Mouse (Mus musculus): Measurements from ENCODE around the gene Sbf2. TPM values are rescaled to one million over a fixed set of nuclear protein-coding genes. Genes with fewer than 3 reads are reported as not detected.
A peak's percentile ranks its signal among the peaks of the same experiment; 100 is the strongest.
"Not testable (repeated sequence)": the region's sequence is repeated elsewhere in the genome, so short reads cannot be mapped to it uniquely, and the experiment has no call there.

Gene Sbf2
- polyA plus RNA-seq, 1 experiment from 2014 or later, result 30.8 TPM

- Histone ChIP-seq H3K27me3 (no peaks in the 10 kb centered on the region), H3K27ac (no peak overlapping the region), H3K9me3 (replicated peaks) (no peaks in the 10 kb centered on the region), H3K36me3 (no peaks in the 10 kb centered on the region), H3K9ac (no peak overlapping the region), H3K4me1 (replicated peaks) (no peaks in the 10 kb centered on the region), H3K4me3 (no peak overlapping the region), H3K4me2 (no peak overlapping the region)
- no peak for ATAC-seq (replicated peaks; ENCODE audit: insufficient number of reproducible peaks, insufficient read depth, low FRiP score, low read depth)
- 67% methylated on average over 1 of the region's 1 CpGs for WGBS
Measured at GRCm38 (mm10) chr7:110498653-110499052, 116.1 kb downstream of the Sbf2 start.

- Histone ChIP-seq H3K27me3 (no peaks in the 10 kb centered on the region), H3K36me3 (no peaks in the 10 kb centered on the region), H3K27ac (no peak overlapping the region), H3K9ac (no peak overlapping the region), H3K4me3 (no peak overlapping the region), H3K4me1 (replicated peaks) (no peaks in the 10 kb centered on the region), H3K9me3 (replicated peaks) (no peaks in the 10 kb centered on the region), H3K4me2 (no peak overlapping the region)
- 77% methylated on average over 5 of the region's 5 CpGs for WGBS
- no peak for ATAC-seq (replicated peaks; ENCODE audit: insufficient number of reproducible peaks, insufficient read depth, low FRiP score, low read depth)
Measured at GRCm38 (mm10) chr7:110491038-110491437, 123.7 kb downstream of the Sbf2 start.

DNA sequence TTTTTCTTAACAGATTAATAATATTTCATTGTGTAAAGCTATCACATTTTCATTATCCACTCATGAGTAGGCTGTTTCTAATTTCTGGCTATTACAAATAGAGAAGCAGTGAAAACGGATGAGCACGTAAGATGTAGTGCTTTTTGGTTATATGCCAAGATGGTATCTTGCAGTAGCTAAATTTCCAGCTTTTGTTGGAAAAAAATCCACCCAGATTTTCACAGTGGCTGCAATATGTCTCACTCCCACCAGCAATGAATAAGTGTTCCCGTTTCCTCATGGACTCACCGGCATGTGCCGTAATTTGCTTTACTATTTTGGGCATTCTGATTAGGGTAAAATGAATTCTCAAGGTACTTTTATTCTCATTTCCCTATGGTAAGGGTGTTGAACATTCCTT is 129.7 kb downstream of the Sbf2 start:
- Histone ChIP-seq H3K27me3 (no peaks in the 10 kb centered on the region), H3K4me2 (no peak overlapping the region), H3K9ac (no peak overlapping the region), H3K4me1 (replicated peaks) (no peaks in the 10 kb centered on the region), H3K9me3 (replicated peaks) (no peaks in the 10 kb centered on the region), H3K36me3 (no peaks in the 10 kb centered on the region), H3K4me3 (no peak overlapping the region), H3K27ac (no peak overlapping the region)
- 69% methylated on average over 5 of the region's 5 CpGs for WGBS
- no peak for ATAC-seq (replicated peaks; ENCODE audit: insufficient number of reproducible peaks, insufficient read depth, low FRiP score, low read depth)

DNA sequence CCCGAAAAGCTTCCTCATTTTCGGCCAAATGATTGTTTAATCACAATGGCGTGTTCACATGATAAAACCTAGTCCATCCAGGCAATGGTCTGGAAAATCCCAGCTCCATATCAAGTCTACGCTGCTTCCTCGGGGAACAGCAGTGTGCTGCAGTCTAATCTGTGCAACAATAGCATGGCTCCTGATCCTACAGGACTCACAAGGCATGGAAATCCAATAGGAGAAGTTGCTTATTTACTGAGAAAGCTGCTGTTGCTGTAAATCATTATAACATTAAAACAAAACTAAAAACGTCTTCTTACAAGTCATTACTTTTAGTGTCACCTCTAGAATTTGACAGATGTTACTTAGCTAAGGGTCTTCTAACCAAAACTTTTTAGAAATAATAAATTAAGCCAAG is 143.7 kb downstream of the Sbf2 start:
- no peak for ATAC-seq (replicated peaks; ENCODE audit: insufficient number of reproducible peaks, insufficient read depth, low FRiP score, low read depth)
- H3K9ac ChIP-seq, result no peak overlapping the region
- 57% methylated on average over 6 of the region's 6 CpGs for WGBS
- H3K4me1 ChIP-seq (replicated peaks), result no peaks in the 10 kb centered on the region
- H3K9me3 ChIP-seq (replicated peaks), result no peaks in the 10 kb centered on the region
- H3K27me3 ChIP-seq, result no peaks in the 10 kb centered on the region
- no peak overlapping the region for H3K4me2 ChIP-seq
- H3K4me3 ChIP-seq, result no peak overlapping the region
- H3K27ac ChIP-seq, result no peak overlapping the region
- no peaks in the 10 kb centered on the region for H3K36me3 ChIP-seq

GRCm38 (mm10) chr7:110463471-110463870 is 151.3 kb downstream of the Sbf2 start:
- Histone ChIP-seq H3K36me3 (0 out of 2 replicates have a peak, but pooled peaks cover 3% of the 10 kb centered on the region), H3K4me3 (no peak overlapping the region), H3K9me3 (replicated peaks) (no peaks in the 10 kb centered on the region), H3K27me3 (no peaks in the 10 kb centered on the region), H3K4me1 (replicated peaks) (no peaks in the 10 kb centered on the region), H3K27ac (no peak overlapping the region), H3K9ac (no peak overlapping the region), H3K4me2 (no peak overlapping the region)
- 83% methylated on average over 5 of the region's 5 CpGs for WGBS
- no peak for ATAC-seq (replicated peaks; ENCODE audit: insufficient number of reproducible peaks, insufficient read depth, low FRiP score, low read depth)

DNA sequence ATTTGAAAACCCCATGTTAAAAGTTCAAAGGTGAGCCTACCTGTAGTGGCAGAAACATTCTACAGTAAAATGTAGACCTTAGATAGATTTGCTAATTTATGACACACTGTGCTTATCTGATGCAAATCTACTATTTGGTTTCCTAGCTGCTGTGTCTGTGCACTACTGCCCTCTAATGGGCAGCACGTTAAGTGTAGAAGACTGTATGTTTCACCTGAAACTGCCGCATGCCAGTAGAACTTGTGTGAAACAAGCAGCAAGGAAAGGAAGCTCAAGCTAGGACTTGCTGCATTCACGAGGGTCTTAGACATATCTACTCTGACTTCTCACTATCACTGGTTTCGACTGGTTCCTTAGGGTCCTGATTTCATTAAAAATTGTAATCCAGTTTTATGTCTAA is 182.4 kb downstream of the Sbf2 start:
- no peak overlapping the region for H3K27ac ChIP-seq
- H3K27me3 ChIP-seq, result no peaks in the 10 kb centered on the region
- H3K9me3 ChIP-seq (replicated peaks), result no peaks in the 10 kb centered on the region
- no peak for ATAC-seq (replicated peaks; ENCODE audit: insufficient number of reproducible peaks, insufficient read depth, low FRiP score, low read depth)
- H3K4me3 ChIP-seq, result no peak overlapping the region
- H3K4me2 ChIP-seq, result no peak overlapping the region
- 0 out of 2 replicates have a peak, but pooled peaks cover 2% of the 10 kb centered on the region for H3K4me1 ChIP-seq (replicated peaks)
- 16% methylated on average over 4 of the region's 4 CpGs for WGBS
- H3K36me3 ChIP-seq, result peaks cover 8% of the 10 kb centered on the region
- H3K9ac ChIP-seq, result no peak overlapping the region

DNA sequence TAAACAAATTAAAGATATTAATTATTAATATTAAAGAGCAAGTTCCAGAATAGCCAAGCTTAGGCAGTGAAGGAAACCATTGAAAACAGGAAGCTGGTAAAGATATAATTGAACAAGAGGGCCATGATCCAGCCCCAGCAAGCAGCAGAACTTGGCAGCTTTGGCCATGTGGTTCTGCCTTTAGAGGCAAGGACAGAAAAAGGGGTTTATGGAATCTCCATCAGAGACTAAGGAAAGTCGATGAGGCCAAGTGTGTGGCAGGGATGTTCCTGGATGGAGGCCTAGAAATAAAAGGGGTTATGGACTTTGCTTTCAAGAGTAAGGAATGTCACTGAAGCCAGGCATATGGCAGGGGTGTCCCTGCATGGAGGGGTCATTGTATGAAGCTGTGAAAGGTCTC is 198.4 kb downstream of the Sbf2 start:
- 40% methylated on average over 1 of the region's 1 CpGs for WGBS
- Histone ChIP-seq H3K27me3 (no peaks in the 10 kb centered on the region), H3K9ac (no peak overlapping the region), H3K4me2 (no peak overlapping the region), H3K4me1 (replicated peaks) (peaks cover 8% of the 10 kb centered on the region; the same call in 1 of the 2 replicates), H3K4me3 (no peak overlapping the region), H3K9me3 (replicated peaks) (no peaks in the 10 kb centered on the region), H3K36me3 (peaks cover 20% of the 10 kb centered on the region; the same call in 1 of the 2 replicates), H3K27ac (0 out of 2 replicates have a peak overlapping the region, but pooled peaks have one; percentile 1)
- ATAC-seq (replicated peaks; ENCODE audit: insufficient number of reproducible peaks, insufficient read depth, low FRiP score, low read depth), result no peak

- 89% methylated on average over 5 of the region's 5 CpGs for WGBS
- H3K4me1 ChIP-seq (replicated peaks), result peaks cover 8% of the 10 kb centered on the region; the same call in 1 of the 2 replicates
- no peak overlapping the region for H3K4me2 ChIP-seq
- H3K36me3 ChIP-seq, result peaks cover 16% of the 10 kb centered on the region; the same call in 1 of the 2 replicates
- ATAC-seq (replicated peaks; ENCODE audit: insufficient number of reproducible peaks, insufficient read depth, low FRiP score, low read depth), result no peak
- H3K27me3 ChIP-seq, result no peaks in the 10 kb centered on the region
- H3K9ac ChIP-seq, result no peak overlapping the region
- H3K4me3 ChIP-seq, result no peak overlapping the region
- H3K27ac ChIP-seq, result no peak overlapping the region
- H3K9me3 ChIP-seq (replicated peaks), result no peaks in the 10 kb centered on the region
Measured at GRCm38 (mm10) chr7:110414276-110414675, 200.4 kb downstream of the Sbf2 start.

DNA sequence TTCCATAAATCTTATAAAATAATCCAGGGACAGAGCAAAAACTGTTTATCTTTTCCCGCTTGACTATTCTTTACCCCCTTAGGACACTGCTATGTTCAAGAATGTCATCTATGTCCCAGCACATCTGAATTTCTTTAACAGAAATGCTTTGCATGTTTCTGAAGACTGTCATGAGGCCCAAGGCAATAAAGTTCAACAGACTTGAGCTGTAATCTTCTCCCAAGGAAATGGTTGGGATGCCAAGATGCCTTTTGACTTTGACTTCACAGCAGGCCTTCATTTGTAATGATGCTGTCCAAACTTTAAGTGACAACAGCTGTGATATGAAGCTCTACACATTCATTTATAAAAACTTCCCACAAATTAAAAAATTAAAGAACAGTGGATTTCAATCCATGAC is 212.6 kb downstream of the Sbf2 start:
- WGBS, result 69% methylated on average over 1 of the region's 1 CpGs

DNA sequence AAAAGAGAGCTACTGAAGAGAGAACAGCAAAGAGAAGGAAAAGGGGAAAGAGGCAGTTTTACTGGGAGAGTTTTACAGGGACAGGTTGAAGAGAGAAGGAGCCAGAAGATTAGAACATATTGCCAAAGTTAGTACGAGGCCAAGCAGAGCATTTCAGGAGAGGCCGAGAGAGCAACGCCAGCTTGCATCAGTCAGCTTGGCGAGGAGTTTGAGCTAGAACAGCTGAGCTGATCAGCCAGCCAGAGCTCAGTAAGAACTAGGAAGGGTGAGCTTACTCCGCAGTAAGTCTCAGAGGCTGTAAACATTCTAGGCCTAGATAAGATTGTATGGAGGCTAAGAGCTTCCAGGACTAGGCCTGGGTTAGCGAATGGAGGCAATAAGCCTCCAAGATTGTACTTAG is 222.1 kb downstream of the Sbf2 start:
- Histone ChIP-seq H3K27ac (no peak overlapping the region), H3K9me3 (replicated peaks) (no peaks in the 10 kb centered on the region)
- WGBS, result 62% methylated on average over 6 of the region's 6 CpGs

More for the DNA sequence above, 212.6 kb downstream of the Sbf2 start:
- Histone ChIP-seq H3K4me1 (replicated peaks) (no peaks in the 10 kb centered on the region), H3K36me3 (peaks cover 17% of the 10 kb centered on the region), H3K27me3 (no peaks in the 10 kb centered on the region), H3K9ac (no peak overlapping the region), H3K4me3 (no peak overlapping the region), H3K27ac (no peak overlapping the region), H3K9me3 (replicated peaks) (no peaks in the 10 kb centered on the region), H3K4me2 (no peak overlapping the region)
- ATAC-seq (replicated peaks; ENCODE audit: insufficient number of reproducible peaks, insufficient read depth, low FRiP score, low read depth), result no peak

GRCm38 (mm10) chr7:110391632-110392031 is 223.1 kb downstream of the Sbf2 start:
- peaks cover 3% of the 10 kb centered on the region; the same call in 1 of the 2 replicates for H3K4me1 ChIP-seq (replicated peaks)
- H3K4me2 ChIP-seq, result no peak overlapping the region
- H3K36me3 ChIP-seq, result no peaks in the 10 kb centered on the region
- no peaks in the 10 kb centered on the region for H3K9me3 ChIP-seq (replicated peaks)
- no peak overlapping the region for H3K4me3 ChIP-seq
- 76% methylated on average over 2 of the region's 2 CpGs for WGBS
- no peak overlapping the region for H3K27ac ChIP-seq
- no peak for ATAC-seq (replicated peaks; ENCODE audit: insufficient number of reproducible peaks, insufficient read depth, low FRiP score, low read depth)
- no peak overlapping the region for H3K9ac ChIP-seq
- H3K27me3 ChIP-seq, result no peaks in the 10 kb centered on the region

More for the DNA sequence above, 222.1 kb downstream of the Sbf2 start:
- no peak for ATAC-seq (replicated peaks; ENCODE audit: insufficient number of reproducible peaks, insufficient read depth, low FRiP score, low read depth)
- no peak overlapping the region for H3K4me2 ChIP-seq
- H3K4me3 ChIP-seq, result no peak overlapping the region
- peaks cover 2% of the 10 kb centered on the region; the same call in 1 of the 2 replicates for H3K4me1 ChIP-seq (replicated peaks)
- no peaks in the 10 kb centered on the region for H3K27me3 ChIP-seq
- H3K36me3 ChIP-seq, result peaks cover 3% of the 10 kb centered on the region; the same call in 1 of the 2 replicates
- no peak overlapping the region for H3K9ac ChIP-seq

DNA sequence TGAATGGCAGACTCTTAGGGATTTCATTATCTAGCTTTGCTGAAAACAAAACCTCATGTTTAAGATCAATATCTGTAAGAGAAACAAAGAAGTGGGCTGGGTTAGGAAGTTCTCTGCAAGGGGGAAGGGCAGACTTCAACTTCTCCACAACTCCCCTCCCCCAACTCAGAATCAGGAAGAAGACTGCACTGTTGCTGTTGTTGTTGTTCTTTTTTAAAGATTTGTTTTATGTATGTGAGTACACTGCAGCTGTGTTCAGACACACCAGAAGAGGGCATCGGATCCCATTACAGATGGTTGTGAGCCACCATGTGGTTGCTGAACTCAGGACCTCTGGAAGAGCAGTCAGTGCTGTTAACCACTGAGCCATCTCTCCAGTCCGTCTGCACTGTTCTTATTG is 225.8 kb downstream of the Sbf2 start:
- not testable (repeated sequence) for H3K4me3 ChIP-seq; H3K4me1 ChIP-seq (replicated peaks); H3K27ac ChIP-seq; H3K9ac ChIP-seq; H3K36me3 ChIP-seq; H3K9me3 ChIP-seq (replicated peaks); H3K4me2 ChIP-seq; ATAC-seq (replicated peaks; ENCODE audit: insufficient number of reproducible peaks, insufficient read depth, low FRiP score, low read depth); H3K27me3 ChIP-seq
- WGBS, result 70% methylated on average over 2 of the region's 2 CpGs

Measured in heart, embryonic 15.5 days (tissue).